Mouse (Mus musculus): Measurements from ENCODE around the gene Gm21915. TPM values are rescaled to one million over a fixed set of nuclear protein-coding genes. Genes with fewer than 3 reads are reported as not detected.

The Gm21915 gene
- polyA plus RNA-seq, 1 experiment = not detected

DNA sequence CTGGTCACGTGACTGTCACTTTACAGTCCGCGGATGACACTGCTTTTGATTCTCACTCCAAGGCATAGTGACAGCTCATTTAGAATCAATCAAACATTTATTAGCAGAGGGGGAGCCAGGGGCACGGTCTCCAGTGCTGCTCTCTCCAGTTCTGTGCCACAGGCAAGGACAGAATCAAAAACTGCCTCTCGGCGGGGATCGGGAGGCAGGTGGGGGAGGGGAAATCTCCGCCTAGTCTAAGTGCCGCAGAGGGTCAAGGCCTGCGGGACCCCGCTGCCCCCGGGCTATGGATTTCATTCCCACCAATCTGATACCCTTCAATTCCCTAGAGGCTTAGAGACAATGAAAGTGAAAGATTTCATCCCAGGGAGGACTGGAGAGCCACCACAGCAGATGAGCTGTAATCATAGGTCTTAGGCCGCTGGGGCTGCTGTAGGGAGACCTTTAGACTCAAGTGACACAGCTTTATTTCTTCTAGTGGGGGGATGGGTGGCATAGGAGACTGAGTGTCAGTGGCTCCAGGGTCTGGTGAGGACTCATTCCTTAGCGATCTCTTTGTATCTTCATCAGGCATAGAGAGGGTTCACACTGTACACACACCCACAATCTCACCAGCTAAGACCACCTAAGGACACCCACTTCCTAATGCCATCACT is 31.9 kb upstream of the Gm21915 start:
- H3K4me1 ChIP-seq (ENCODE audit: control insufficient read depth, insufficient read depth, insufficient read length) = no peaks in the 10 kb centered on the region; the same call in 1 of the 2 replicates
- peak overlapping the region; percentile 58 for H3K4me3 ChIP-seq (ENCODE audit: extremely low read depth, insufficient read depth, insufficient read length)
- H3K27me3 ChIP-seq (ENCODE audit: control insufficient read depth, insufficient read depth, low read length) = no peaks in the 10 kb centered on the region
- WGBS = 15% methylated on average over 14 of the region's 14 CpGs
- no peak for TF ChIP-seq POLR2A (IDR thresholded peaks at IDR 0.05; ENCODE audit: low read depth, low read length)
- TF ChIP-seq CTCF (IDR thresholded peaks at IDR 0.05; ENCODE audit: extremely low read depth, insufficient read depth, insufficient read length, insufficient replicate concordance) = no peak
- H3K27ac ChIP-seq (ENCODE audit: insufficient read depth, low read length) = no peak overlapping the region
- H3K36me3 ChIP-seq (ENCODE audit: control insufficient read depth, insufficient read depth, low read length) = no peaks in the 10 kb centered on the region
- peak in 1 of 2 experiments; percentile 26 for DNase-seq (ENCODE audit: low read depth in 1 of 2, low spot score in 2 of 2)

DNA sequence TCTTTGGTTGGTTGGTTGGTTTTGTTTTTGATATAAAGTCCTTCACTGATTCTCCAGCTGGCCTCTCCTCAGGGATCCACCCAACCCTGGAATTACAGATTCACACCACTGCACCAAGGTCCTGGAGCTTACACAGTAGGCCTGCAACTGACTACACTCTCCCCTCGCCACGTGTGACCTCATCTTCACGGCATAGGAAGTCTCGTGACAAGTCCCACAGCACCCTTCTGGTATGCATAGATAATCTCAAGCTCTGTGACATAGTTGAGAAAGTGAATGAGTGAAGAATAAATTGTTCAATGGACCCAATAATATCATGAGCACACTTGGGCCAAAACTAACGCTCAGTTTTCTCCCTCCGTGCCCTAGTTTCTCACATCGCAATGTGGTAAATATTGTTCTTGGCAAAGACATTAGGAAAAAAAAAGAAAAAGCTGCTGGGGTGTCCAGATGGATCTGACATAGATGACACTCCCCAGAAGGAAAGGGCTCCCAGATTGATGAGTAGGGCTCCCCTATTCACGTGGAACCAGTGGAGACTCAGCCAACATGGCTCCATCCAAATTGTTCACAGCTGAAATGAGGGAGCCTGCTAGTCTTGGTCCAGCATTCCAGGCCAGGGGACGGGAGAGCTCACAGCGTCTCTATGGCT is 30.8 kb upstream of the Gm21915 start:
- Histone ChIP-seq H3K36me3 (ENCODE audit: control insufficient read depth, insufficient read depth, low read length) (no peaks in the 10 kb centered on the region), H3K4me1 (ENCODE audit: control insufficient read depth, insufficient read depth, insufficient read length) (no peaks in the 10 kb centered on the region; the same call in 1 of the 2 replicates), H3K27me3 (ENCODE audit: control insufficient read depth, insufficient read depth, low read length) (no peaks in the 10 kb centered on the region), H3K27ac (ENCODE audit: insufficient read depth, low read length) (no peak overlapping the region), H3K4me3 (ENCODE audit: extremely low read depth, insufficient read depth, insufficient read length) (no peak overlapping the region)
- no peak for DNase-seq (ENCODE audit: low read depth in 1 of 2, low spot score in 2 of 2)
- 89% methylated on average over 10 of the region's 10 CpGs for WGBS
- no peak for TF ChIP-seq CTCF (IDR thresholded peaks at IDR 0.05; ENCODE audit: extremely low read depth, insufficient read depth, insufficient read length, insufficient replicate concordance)
- TF ChIP-seq POLR2A (IDR thresholded peaks at IDR 0.05; ENCODE audit: low read depth, low read length) = no peak

DNA sequence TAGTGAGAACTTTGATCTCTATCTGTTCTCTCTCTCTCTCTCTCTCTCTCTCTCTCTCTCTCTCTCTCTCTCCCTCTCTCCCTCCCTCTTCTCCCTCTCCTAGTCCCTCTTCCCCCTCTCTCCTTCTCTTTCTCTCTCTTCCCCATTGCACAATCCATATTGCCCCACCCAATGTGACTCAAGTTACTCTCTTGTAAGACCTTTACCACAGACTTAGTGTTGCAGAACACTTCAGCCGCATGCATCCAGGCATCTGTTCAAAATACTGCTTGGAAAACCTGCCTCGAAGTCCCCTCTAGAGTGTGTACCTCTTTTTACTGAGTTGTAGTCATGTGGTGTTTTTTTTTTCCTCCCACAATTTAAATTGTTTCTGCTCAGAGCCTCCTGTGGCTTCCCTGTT is 29.1 kb upstream of the Gm21915 start:
- TF ChIP-seq CTCF (IDR thresholded peaks at IDR 0.05; ENCODE audit: extremely low read depth, insufficient read depth, insufficient read length, insufficient replicate concordance) = no peak
- TF ChIP-seq POLR2A (IDR thresholded peaks at IDR 0.05; ENCODE audit: low read depth, low read length) = no peak
- WGBS = 52% methylated on average over 2 of the region's 2 CpGs
- no peak for DNase-seq (ENCODE audit: low read depth in 1 of 2, low spot score in 2 of 2)
- no peaks in the 10 kb centered on the region; the same call in 1 of the 2 replicates for H3K4me1 ChIP-seq (ENCODE audit: control insufficient read depth, insufficient read depth, insufficient read length)
- H3K4me3 ChIP-seq (ENCODE audit: extremely low read depth, insufficient read depth, insufficient read length) = no peak overlapping the region
- no peak overlapping the region for H3K27ac ChIP-seq (ENCODE audit: insufficient read depth, low read length)
- no peaks in the 10 kb centered on the region for H3K36me3 ChIP-seq (ENCODE audit: control insufficient read depth, insufficient read depth, low read length)
- H3K27me3 ChIP-seq (ENCODE audit: control insufficient read depth, insufficient read depth, low read length) = no peaks in the 10 kb centered on the region

DNA sequence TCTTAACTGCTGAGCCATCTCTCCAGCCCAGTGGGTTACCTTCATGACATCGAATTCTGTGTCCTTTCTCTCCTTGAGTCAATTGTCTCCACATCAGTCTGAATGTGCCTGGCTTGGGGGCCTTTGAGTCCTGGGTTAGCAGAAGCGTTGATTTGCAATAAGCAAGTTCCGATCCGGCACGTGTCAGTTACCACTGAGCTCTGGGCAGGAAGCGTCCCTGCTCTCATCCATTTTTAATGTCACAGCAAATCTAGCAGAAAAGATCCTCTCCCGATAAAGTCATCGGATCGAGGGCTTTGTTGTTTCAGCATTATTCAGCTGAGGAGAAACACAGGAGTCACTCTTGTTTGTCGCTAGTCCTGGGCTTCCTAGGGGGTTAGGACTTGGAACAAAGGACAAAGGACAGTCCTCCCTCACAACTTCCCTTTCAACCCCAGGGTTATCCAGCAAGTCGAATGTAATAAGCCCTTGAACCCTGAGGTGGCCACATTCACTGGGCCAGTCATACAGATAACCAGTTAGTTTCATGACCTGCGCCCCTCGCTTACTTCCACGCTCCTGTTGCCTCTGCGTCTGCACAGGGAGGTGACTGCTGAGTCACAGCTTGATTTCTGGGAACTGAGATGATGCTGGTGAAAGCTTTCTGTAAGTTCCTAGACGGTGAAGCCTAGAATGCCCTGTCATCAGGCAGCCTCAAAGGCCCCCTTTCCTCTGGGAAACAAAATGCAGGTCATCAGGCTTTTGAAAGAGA is 27.8 kb upstream of the Gm21915 start:
- Histone ChIP-seq H3K4me1 (ENCODE audit: control insufficient read depth, insufficient read depth, insufficient read length) (no peaks in the 10 kb centered on the region; the same call in 1 of the 2 replicates), H3K4me3 (ENCODE audit: extremely low read depth, insufficient read depth, insufficient read length) (no peak overlapping the region), H3K27me3 (ENCODE audit: control insufficient read depth, insufficient read depth, low read length) (no peaks in the 10 kb centered on the region), H3K36me3 (ENCODE audit: control insufficient read depth, insufficient read depth, low read length) (no peaks in the 10 kb centered on the region), H3K27ac (ENCODE audit: insufficient read depth, low read length) (no peak overlapping the region)
- no peak for TF ChIP-seq POLR2A (IDR thresholded peaks at IDR 0.05; ENCODE audit: low read depth, low read length)
- TF ChIP-seq CTCF (IDR thresholded peaks at IDR 0.05; ENCODE audit: extremely low read depth, insufficient read depth, insufficient read length, insufficient replicate concordance) = no peak
- 34% methylated on average over 16 of the region's 16 CpGs for WGBS
- no peak for DNase-seq (ENCODE audit: low read depth in 1 of 2, low spot score in 2 of 2)

DNA sequence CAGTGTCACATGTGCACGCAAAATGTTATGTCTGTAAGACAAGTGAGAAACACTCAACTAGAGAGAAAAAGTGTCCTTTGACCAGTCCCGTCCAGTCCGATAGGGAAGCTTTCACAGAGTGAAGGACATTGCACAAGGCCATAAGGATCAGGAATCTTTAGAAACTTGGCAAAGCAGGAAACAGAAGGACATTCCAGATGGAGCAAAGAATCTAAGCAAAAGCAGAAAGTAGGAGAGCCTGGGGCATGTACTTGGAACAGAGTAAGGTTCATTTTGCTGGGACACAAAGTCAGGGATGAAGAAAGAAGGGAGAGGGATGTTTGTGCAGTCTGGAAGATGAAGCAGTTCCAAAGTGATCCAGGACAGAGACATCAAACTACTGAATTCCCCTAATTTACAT is 21.0 kb upstream of the Gm21915 start:
- no peaks in the 10 kb centered on the region for H3K36me3 ChIP-seq (ENCODE audit: control insufficient read depth, insufficient read depth, low read length)
- 89% methylated on average over 3 of the region's 3 CpGs for WGBS
- H3K27me3 ChIP-seq (ENCODE audit: control insufficient read depth, insufficient read depth, low read length) = no peaks in the 10 kb centered on the region
- H3K4me3 ChIP-seq (ENCODE audit: extremely low read depth, insufficient read depth, insufficient read length) = no peak overlapping the region
- DNase-seq (ENCODE audit: low read depth in 1 of 2, low spot score in 2 of 2) = no peak
- H3K27ac ChIP-seq (ENCODE audit: insufficient read depth, low read length) = no peak overlapping the region
- no peaks in the 10 kb centered on the region for H3K4me1 ChIP-seq (ENCODE audit: control insufficient read depth, insufficient read depth, insufficient read length)
- no peak for TF ChIP-seq CTCF (IDR thresholded peaks at IDR 0.05; ENCODE audit: extremely low read depth, insufficient read depth, insufficient read length, insufficient replicate concordance)
- no peak for TF ChIP-seq POLR2A (IDR thresholded peaks at IDR 0.05; ENCODE audit: low read depth, low read length)

DNA sequence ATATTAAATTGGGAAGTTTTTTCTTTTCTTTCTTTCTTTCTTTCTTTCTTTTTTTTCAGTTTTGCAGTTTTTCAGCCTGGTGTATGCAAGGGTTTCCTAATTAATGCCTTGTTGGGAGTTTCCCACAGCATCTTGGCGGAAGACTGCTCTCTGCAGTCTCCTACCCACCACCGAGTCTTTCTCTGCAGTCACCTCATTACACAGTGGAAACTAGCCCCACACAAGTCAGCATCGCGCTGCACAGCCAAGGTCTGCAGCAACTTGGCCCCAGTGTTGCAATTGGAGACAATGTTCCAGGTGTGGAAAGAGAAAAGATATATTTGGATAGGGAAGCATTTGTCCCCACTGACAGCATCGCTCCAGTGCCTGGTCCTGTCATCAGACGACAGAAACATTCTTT is 20.4 kb upstream of the Gm21915 start:
- no peak overlapping the region for H3K4me3 ChIP-seq (ENCODE audit: extremely low read depth, insufficient read depth, insufficient read length)
- no peak overlapping the region for H3K27ac ChIP-seq (ENCODE audit: insufficient read depth, low read length)
- no peaks in the 10 kb centered on the region for H3K27me3 ChIP-seq (ENCODE audit: control insufficient read depth, insufficient read depth, low read length)
- WGBS = 87% methylated on average over 6 of the region's 6 CpGs
- TF ChIP-seq CTCF (IDR thresholded peaks at IDR 0.05; ENCODE audit: extremely low read depth, insufficient read depth, insufficient read length, insufficient replicate concordance) (no peak), POLR2A (IDR thresholded peaks at IDR 0.05; ENCODE audit: low read depth, low read length) (no peak)
- DNase-seq (ENCODE audit: low read depth in 1 of 2, low spot score in 2 of 2) = no peak
- no peaks in the 10 kb centered on the region for H3K4me1 ChIP-seq (ENCODE audit: control insufficient read depth, insufficient read depth, insufficient read length)
- no peaks in the 10 kb centered on the region for H3K36me3 ChIP-seq (ENCODE audit: control insufficient read depth, insufficient read depth, low read length)
